Mouse (Mus musculus) forebrain, embryonic 11.5 days (tissue): Measurements from ENCODE around the gene Fam222b. TPM values are rescaled to one million over a fixed set of nuclear protein-coding genes. Genes with fewer than 3 reads are reported as not detected.

Experiments
- ATAC-seq: fragments of 200-750 bp; cut with Nextera tagmentation; replicated peaks from 2 replicates; pipeline ENCODE4 v1.8.0; 2017; ENCODE audit warnings: moderate TSS enrichment; ENCODE audit not compliant: low FRiP score
- DNase-seq: peaks from one replicate; pipeline ENCODE4 v3.0.0-alpha.2; 2017; ENCODE audit warnings: low spot score
- H3K27ac ChIP-seq: fragments of 300-500 bp; sonication (generic); 2 replicates; pipeline ENCODE4 v1.5.1; 2014; ENCODE audit warnings: low read depth, low read length
- H3K27me3 ChIP-seq: fragments of 300-500 bp; sonication (generic); 2 replicates; pipeline ENCODE4 v1.6.1; 2014; ENCODE audit warnings: mild to moderate bottlenecking, low read length, mixed read lengths; ENCODE audit not compliant: control insufficient read depth, insufficient read depth
- H3K36me3 ChIP-seq: fragments of 300-500 bp; sonication (generic); 2 replicates; pipeline ENCODE4 v1.6.1; 2014; ENCODE audit warnings: mild to moderate bottlenecking, low read length, moderate library complexity, mixed read lengths; ENCODE audit not compliant: control insufficient read depth, insufficient read depth
- H3K4me1 ChIP-seq: fragments of 300-500 bp; sonication (generic); replicated peaks from 2 replicates; pipeline ENCODE4 v1.6.1; 2014; ENCODE audit warnings: low read length, mixed read lengths; ENCODE audit not compliant: control insufficient read depth, insufficient read depth
- H3K4me2 ChIP-seq: fragments of 300-500 bp; sonication (generic); 2 replicates; pipeline ENCODE4 v1.6.1; 2014; ENCODE audit warnings: low read depth, mild to moderate bottlenecking, low read length, moderate library complexity, mixed read lengths; ENCODE audit not compliant: severe bottlenecking
- H3K4me3 ChIP-seq: fragments of 300-500 bp; sonication (generic); 2 replicates; pipeline ENCODE4 v1.5.1; 2014; ENCODE audit warnings: low read depth, low read length
- H3K9ac ChIP-seq: fragments of 300-500 bp; sonication (generic); 2 replicates; pipeline ENCODE4 v1.6.1; 2014; ENCODE audit warnings: low read length
- H3K9me3 ChIP-seq: fragments of 300-500 bp; sonication (generic); 2 replicates; pipeline ENCODE4 v1.6.1; 2016; ENCODE audit warnings: low read length, mixed read lengths; ENCODE audit not compliant: control insufficient read depth
- WGBS: fragments of 180-500 bp; shearing (Covaris S2); extraction: QIAGEN DNeasy Blood & Tissue Kit; methylation state at CpG from one replicate; pipeline ENCODE4 v1.1.7; 2014; 5-methylcytosine and 5-hydroxymethylcytosine counted together
- polyA plus RNA-seq: library from polyadenylated mRNA; unstranded; fragments of >200 nt; fragmentation: Nextera tagmentation; extraction: Ambion mirVana; gene quantifications from 2 replicates; pipeline ENCODE4 v1.2.1, GENCODE M21; 2014

Gene Fam222b
- polyA plus RNA-seq, 1 experiment from 2014 or later = 31.3 TPM

GRCm38 (mm10) chr11:78161169-78161568, 66.7 kb downstream of the Fam222b start:
- Histone ChIP-seq H3K27me3 (0 out of 2 replicates have a peak, but pooled peaks cover 1% of the 10 kb centered on the region), H3K4me1 (peaks cover 19% of the 10 kb centered on the region), H3K4me3 (no peak overlapping the region), H3K4me2 (no peak overlapping the region), H3K9me3 (no peaks in the 10 kb centered on the region), H3K27ac (no peak overlapping the region), H3K9ac (no peak overlapping the region), H3K36me3 (peaks cover 21% of the 10 kb centered on the region)
- DNase-seq = no peak
- ATAC-seq = no peak
- 95% methylated on average over 14 of the region's 14 CpGs for WGBS

- no peak overlapping the region for H3K4me2 ChIP-seq
- H3K4me1 ChIP-seq = peaks cover 20% of the 10 kb centered on the region
- 0 out of 2 replicates have a peak, but pooled peaks cover 2% of the 10 kb centered on the region for H3K27me3 ChIP-seq
- no peak for ATAC-seq
- whole genome bisulfite sequencing = 76% methylated on average over 4 of the region's 4 CpGs
- no peak for DNase-seq
- H3K27ac ChIP-seq = no peak overlapping the region
- peaks cover 21% of the 10 kb centered on the region for H3K36me3 ChIP-seq
- H3K4me3 ChIP-seq = no peak overlapping the region
- no peak overlapping the region for H3K9ac ChIP-seq
- no peaks in the 10 kb centered on the region for H3K9me3 ChIP-seq
Observed at GRCm38 (mm10) chr11:78161968-78162367, 67.5 kb downstream of the Fam222b start.

DNA sequence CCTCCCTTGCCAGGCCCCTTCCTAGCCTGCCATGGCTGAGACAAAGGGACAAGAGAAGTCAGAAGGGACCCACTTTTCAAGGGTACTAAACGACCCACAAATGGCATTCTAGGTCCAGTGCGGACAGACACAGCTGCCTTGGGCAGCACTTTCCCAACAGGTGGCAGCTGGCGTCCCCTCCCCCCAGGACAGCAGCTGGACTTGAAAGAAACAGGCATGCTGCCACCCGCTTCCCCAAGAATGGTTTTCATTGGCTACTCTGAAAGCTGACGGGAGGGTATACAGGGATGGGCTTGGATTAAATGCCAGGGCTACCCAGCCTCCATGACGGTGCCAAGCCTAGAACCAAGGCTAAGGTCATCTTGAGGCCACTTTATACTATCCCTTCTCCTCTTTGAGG, 68.0 kb downstream of the Fam222b start:
- Histone ChIP-seq H3K9ac (no peak overlapping the region; the same call in 1 of the 2 replicates), H3K27ac (no peak overlapping the region; the same call in 1 of the 2 replicates), H3K4me1 (peaks cover 20% of the 10 kb centered on the region), H3K9me3 (no peaks in the 10 kb centered on the region), H3K27me3 (0 out of 2 replicates have a peak, but pooled peaks cover 2% of the 10 kb centered on the region), H3K36me3 (peaks cover 21% of the 10 kb centered on the region), H3K4me2 (peak overlapping the region; percentile 86), H3K4me3 (peak overlapping the region; percentile 99; the same call in 1 of the 2 replicates)
- DNase-seq (no peak), ATAC-seq (no peak)
- 71% methylated on average over 6 of the region's 6 CpGs for WGBS

DNA sequence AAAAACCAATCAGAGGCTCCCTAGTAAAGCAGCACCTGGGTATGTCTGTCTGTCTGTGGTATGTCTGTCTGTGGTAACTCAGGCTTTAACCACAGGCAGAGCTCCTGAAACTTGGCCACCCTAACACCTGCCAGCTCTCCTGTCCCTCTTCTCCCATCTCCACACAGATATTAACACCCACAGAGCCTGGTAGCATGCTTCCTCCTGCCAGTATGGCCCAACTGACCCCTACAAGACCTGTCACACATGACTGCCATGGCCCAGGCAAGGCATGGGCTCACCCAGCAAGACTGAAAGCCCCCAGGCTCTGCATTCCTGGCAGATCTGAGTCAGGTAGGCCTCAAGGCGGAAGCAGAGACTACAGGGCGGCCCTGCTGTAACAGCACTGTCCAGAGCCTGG, 68.6 kb downstream of the Fam222b start:
- no peaks in the 10 kb centered on the region for H3K9me3 ChIP-seq
- peaks cover 20% of the 10 kb centered on the region for H3K4me1 ChIP-seq
- 85% methylated on average over 2 of the region's 2 CpGs for WGBS
- ATAC-seq (no peak), DNase-seq (no peak)
- peak overlapping the region; percentile 91 for H3K27ac ChIP-seq
- peak overlapping the region; percentile 99 for H3K4me3 ChIP-seq
- peak overlapping the region; percentile 87 for H3K9ac ChIP-seq
- H3K36me3 ChIP-seq = peaks cover 17% of the 10 kb centered on the region
- 0 out of 2 replicates have a peak, but pooled peaks cover 2% of the 10 kb centered on the region for H3K27me3 ChIP-seq
- H3K4me2 ChIP-seq = peak overlapping the region; percentile 86

DNA sequence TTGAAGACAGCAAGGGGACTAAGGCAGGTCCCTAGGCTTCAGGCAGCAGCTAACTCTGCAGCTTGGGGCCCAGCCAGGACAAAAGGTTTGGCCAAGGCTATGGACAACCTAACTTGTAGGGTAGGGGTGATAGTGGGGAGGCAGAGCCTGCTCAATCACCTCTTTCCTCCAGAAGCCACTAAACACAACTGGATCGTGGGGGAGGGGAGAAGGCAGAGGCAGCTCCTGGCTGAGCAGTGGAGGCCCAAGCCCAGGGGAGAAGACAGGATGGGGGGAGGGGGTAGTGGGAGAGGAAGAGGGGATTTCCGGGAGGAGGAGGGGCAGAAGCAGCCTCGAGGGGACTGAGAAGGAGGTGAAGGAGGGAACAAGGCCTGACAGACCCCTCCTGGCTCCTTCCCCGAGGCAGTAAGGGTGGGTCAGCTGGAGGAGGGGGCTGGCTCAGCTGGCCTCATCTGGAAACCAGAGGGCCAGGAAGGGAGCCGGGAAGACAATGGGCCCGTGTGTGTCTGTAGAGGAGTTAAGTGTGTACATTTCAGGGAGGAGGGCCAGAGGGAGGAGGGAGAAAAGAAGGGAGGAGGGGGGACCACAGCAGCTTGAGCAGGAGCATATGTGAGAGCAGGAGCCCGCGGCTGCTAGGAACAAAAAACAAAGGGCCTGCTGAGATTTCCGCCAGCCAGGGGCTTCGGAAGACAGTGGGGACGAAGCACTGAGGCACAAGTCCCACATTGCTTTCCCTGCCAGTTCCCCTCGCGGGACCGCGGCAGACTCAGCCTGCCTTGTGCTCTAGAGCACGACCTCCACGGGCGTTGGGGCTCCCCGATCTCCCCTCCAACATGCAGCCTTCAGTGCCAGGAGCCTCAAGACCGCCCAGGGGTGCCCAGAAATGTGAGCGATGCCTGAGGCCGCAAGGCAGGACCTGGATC, 69.5 kb downstream of the Fam222b start:
- H3K36me3 ChIP-seq = peaks cover 13% of the 10 kb centered on the region
- under 1% methylated on average over 22 of the region's 22 CpGs for WGBS
- peaks cover 20% of the 10 kb centered on the region for H3K4me1 ChIP-seq
- peak overlapping the region; percentile 87 for H3K9ac ChIP-seq
- DNase-seq (peak; percentile 88), ATAC-seq (peak; percentile 75)
- 0 out of 2 replicates have a peak, but pooled peaks cover 2% of the 10 kb centered on the region for H3K27me3 ChIP-seq
- H3K4me3 ChIP-seq = peak overlapping the region; percentile 99
- H3K4me2 ChIP-seq = peak overlapping the region; percentile 86
- H3K9me3 ChIP-seq = no peaks in the 10 kb centered on the region
- peak overlapping the region; percentile 91 for H3K27ac ChIP-seq

DNA sequence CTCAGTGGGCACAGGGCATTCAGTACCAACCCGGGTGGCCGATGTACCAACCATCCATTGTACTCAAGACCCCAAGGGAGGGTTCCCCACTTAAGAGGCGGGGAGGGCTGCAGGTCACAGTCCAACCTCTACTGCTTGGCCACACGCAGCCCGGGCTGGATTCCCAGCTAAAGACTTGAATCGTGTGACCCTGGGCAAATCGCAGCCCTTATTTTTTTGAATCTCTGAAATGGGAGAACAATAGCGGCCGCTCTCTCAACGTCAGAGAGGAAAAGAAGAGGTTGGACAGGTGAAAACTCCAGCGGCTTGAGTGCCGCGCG, 70.1 kb downstream of the Fam222b start:
- no peak for DNase-seq
- peak overlapping the region; percentile 86 for H3K4me2 ChIP-seq
- peak; percentile 14; the same call in 1 of the 2 replicates for ATAC-seq
- H3K9me3 ChIP-seq = no peaks in the 10 kb centered on the region
- H3K27me3 ChIP-seq = 0 out of 2 replicates have a peak, but pooled peaks cover 2% of the 10 kb centered on the region
- peaks cover 18% of the 10 kb centered on the region for H3K4me1 ChIP-seq
- 0% methylated on average over 14 of the region's 14 CpGs for WGBS
- peak overlapping the region; percentile 91 for H3K27ac ChIP-seq
- H3K4me3 ChIP-seq = peak overlapping the region; percentile 99
- peak overlapping the region; percentile 87 for H3K9ac ChIP-seq
- peaks cover 10% of the 10 kb centered on the region for H3K36me3 ChIP-seq

GRCm38 (mm10) chr11:78164924-78165760, 70.7 kb downstream of the Fam222b start, which contains the start of gene Traf4:
Gene Traf4 (minus strand): TSS chr11:78165589.
- peaks cover 18% of the 10 kb centered on the region for H3K4me1 ChIP-seq
- peak; percentile 80 for ATAC-seq
- WGBS = under 1% methylated on average over 69 of the region's 78 CpGs

DNA sequence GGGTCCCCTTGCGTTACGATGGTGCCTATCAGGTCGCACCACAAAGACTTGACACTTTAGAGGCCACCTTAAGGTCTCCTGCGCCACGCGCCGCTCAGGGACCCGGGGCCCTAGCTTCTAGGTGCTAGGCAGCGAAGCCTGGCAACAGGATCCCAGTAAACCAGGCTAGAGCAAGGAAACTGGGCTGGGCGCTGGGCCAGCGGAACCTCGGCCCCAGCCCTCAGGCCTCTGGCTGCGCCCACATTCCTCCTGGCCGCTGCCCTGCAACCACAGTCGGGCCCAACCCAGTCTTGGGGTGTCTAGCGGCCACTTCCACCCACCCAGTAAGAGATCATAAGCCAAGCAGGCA, 71.3 kb downstream of the Fam222b start:
- H3K4me1 ChIP-seq = peaks cover 18% of the 10 kb centered on the region
- no peaks in the 10 kb centered on the region for H3K9me3 ChIP-seq
- peak overlapping the region; percentile 37; the same call in 1 of the 2 replicates for H3K27ac ChIP-seq
- ATAC-seq (peak; percentile 13; the same call in 1 of the 2 replicates), DNase-seq (no peak)
- H3K27me3 ChIP-seq = 0 out of 2 replicates have a peak, but pooled peaks cover 2% of the 10 kb centered on the region
- H3K4me3 ChIP-seq = peak overlapping the region; percentile 99
- 3% methylated on average over 16 of the region's 16 CpGs for whole genome bisulfite sequencing
- H3K9ac ChIP-seq = peak overlapping the region; percentile 87
- peak overlapping the region; percentile 86 for H3K4me2 ChIP-seq
- H3K36me3 ChIP-seq = peaks cover 3% of the 10 kb centered on the region

More at GRCm38 (mm10) chr11:78164924-78165760, 70.7 kb downstream of the Fam222b start, which contains the start of gene Traf4:
- H3K9me3 ChIP-seq = no peaks in the 10 kb centered on the region
- peak within 1 kb of the TSS; percentile 87 for H3K9ac ChIP-seq
- 0 out of 2 replicates have a peak, but pooled peaks cover 2% of the 10 kb centered on the region for H3K27me3 ChIP-seq
- peak within 1 kb of the TSS; percentile 86 for H3K4me2 ChIP-seq
- peak within 1 kb of the TSS; percentile 91 for H3K27ac ChIP-seq
- peak; percentile 94 for DNase-seq
- H3K36me3 ChIP-seq = peaks cover 5% of the 10 kb centered on the region
- peak within 1 kb of the TSS; percentile 99 for H3K4me3 ChIP-seq
